Mouse (Mus musculus) brain, adult 10 weeks (tissue): ENCODE results near the gene Jmjd8. TPM values are rescaled to one million over a fixed set of nuclear protein-coding genes. Genes with fewer than 3 reads are reported as not detected.

Source experiments
- polyA plus RNA-seq: library from polyadenylated mRNA; stranded (reverse); fragments of 350-450 nt; fragmentation: Illumina TruSeq; extraction: RNeasy Lipid Tissue Mini Kit (QIAGEN cat#74804); gene quantifications from one replicate; pipeline ENCODE4 v1.2.3, GENCODE M21; 2015; ENCODE audit warnings: low read depth, low replicate concordance

The Jmjd8 gene
- polyA plus RNA-seq, 1 experiment from 2014 or later, result 42.7 TPM

Other genes starting within 250 kb of the Jmjd8 start
- 17.9 TPM for gene Lmf1, start 249.8 kb upstream of the Jmjd8 start, polyA plus RNA-seq
- gene Gng13, start 111.7 kb upstream of the Jmjd8 start, polyA plus RNA-seq, result 297 TPM
- 1.5 TPM for gene Chtf18, start 101.4 kb upstream of the Jmjd8 start, polyA plus RNA-seq
- gene Rpusd1, start 101.2 kb upstream of the Jmjd8 start, polyA plus RNA-seq, result 78.9 TPM
- 0.33 TPM for gene Mslnl, start 92.8 kb upstream of the Jmjd8 start, polyA plus RNA-seq
- 2.9 TPM for gene Msln, start 74.5 kb upstream of the Jmjd8 start, polyA plus RNA-seq
- gene Narfl, start 55.1 kb upstream of the Jmjd8 start, polyA plus RNA-seq, result 32.3 TPM
- 139 TPM for gene Haghl, start 43.2 kb upstream of the Jmjd8 start, polyA plus RNA-seq
- 0.62 TPM for gene Ccdc78, start 42.3 kb upstream of the Jmjd8 start, polyA plus RNA-seq
- 88.4 TPM for gene Fam173a, start 36.0 kb upstream of the Jmjd8 start, polyA plus RNA-seq
- gene AC134908.4, start 33.2 kb upstream of the Jmjd8 start, polyA plus RNA-seq, result 1.7 TPM
- gene Metrn, start 31.7 kb upstream of the Jmjd8 start, polyA plus RNA-seq, result 128 TPM
- gene Fbxl16, start 19.8 kb upstream of the Jmjd8 start, polyA plus RNA-seq, result 572 TPM
- gene Wdr24, start 5.2 kb upstream of the Jmjd8 start, polyA plus RNA-seq, result 22.9 TPM
- 169 TPM for gene Stub1, start 4.5 kb downstream of the Jmjd8 start, polyA plus RNA-seq
- gene Rhbdl1, start 8.4 kb downstream of the Jmjd8 start, polyA plus RNA-seq, result 44.6 TPM
- 23.4 TPM for gene Gm20683, start 12.9 kb downstream of the Jmjd8 start, polyA plus RNA-seq
- 84.4 TPM for gene Rhot2, start 16.0 kb downstream of the Jmjd8 start, polyA plus RNA-seq
- 21.2 TPM for gene Wdr90, start 32.6 kb downstream of the Jmjd8 start, polyA plus RNA-seq
- 19.9 TPM for gene Mcrip2, start 39.9 kb downstream of the Jmjd8 start, polyA plus RNA-seq
- gene Mettl26, start 46.2 kb downstream of the Jmjd8 start, polyA plus RNA-seq, result 49.7 TPM
- gene Wfikkn1, start 52.0 kb downstream of the Jmjd8 start, polyA plus RNA-seq, result 0.33 TPM
- gene Rab40c, start 90.9 kb downstream of the Jmjd8 start, polyA plus RNA-seq, result 40.3 TPM
- 95.8 TPM for gene Pigq, start 116.1 kb downstream of the Jmjd8 start, polyA plus RNA-seq
- 0.42 TPM for gene Nhlrc4, start 116.1 kb downstream of the Jmjd8 start, polyA plus RNA-seq
- gene A930017K11Rik, start 123.7 kb downstream of the Jmjd8 start, polyA plus RNA-seq, result 0.97 TPM
- 23.5 TPM for gene Capn15, start 156.9 kb downstream of the Jmjd8 start, polyA plus RNA-seq
- gene Rab11fip3, start 240.7 kb downstream of the Jmjd8 start, polyA plus RNA-seq, result 54.5 TPM